Mouse (Mus musculus) midbrain, embryonic 13.5 days (tissue): ENCODE measurements at regions not wholly inside any gene's neighbourhood (a gene's known extent, or its start where the extent isn't known, plus 50 kb on each side); places are given as distances from the start of the nearest gene placed in this dataset.
A peak's percentile ranks its signal among the peaks of the same experiment; 100 is the strongest.

Experiments used
- ATAC-seq: fragments of 200-750 bp; cut with Nextera tagmentation; 2 replicates; pipeline ENCODE4 v1.8.0; 2017; ENCODE audit warnings: mild to moderate bottlenecking, moderate TSS enrichment, moderate library complexity
- H3K27ac ChIP-seq: fragments of 300-500 bp; sonication (generic); 2 replicates; pipeline ENCODE4 v1.5.1; 2015; ENCODE audit warnings: inconsistent platforms, mild to moderate bottlenecking, moderate library complexity
- H3K27me3 ChIP-seq: fragments of 300-500 bp; sonication (generic); 2 replicates; pipeline ENCODE4 v1.6.1; 2015; ENCODE audit warnings: mild to moderate bottlenecking, inconsistent platforms
- H3K36me3 ChIP-seq: fragments of 300-500 bp; sonication (generic); 2 replicates; pipeline ENCODE4 v1.6.1; 2015; ENCODE audit warnings: mild to moderate bottlenecking, inconsistent platforms
- H3K4me1 ChIP-seq: fragments of 300-500 bp; sonication (generic); replicated peaks from 2 replicates; pipeline ENCODE4 v1.6.1; 2015; ENCODE audit warnings: inconsistent platforms
- H3K4me2 ChIP-seq: fragments of 300-500 bp; sonication (generic); replicated peaks from 2 replicates; pipeline ENCODE4 v1.6.1; 2015; ENCODE audit warnings: moderate library complexity, mild to moderate bottlenecking, inconsistent platforms
- H3K4me3 ChIP-seq: fragments of 300-500 bp; sonication (generic); replicated peaks from 2 replicates; pipeline ENCODE4 v1.5.1; 2015; ENCODE audit warnings: mild to moderate bottlenecking, inconsistent platforms
- H3K9ac ChIP-seq: fragments of 300-500 bp; sonication (generic); replicated peaks from 2 replicates; pipeline ENCODE4 v1.6.1; 2015; ENCODE audit warnings: mild to moderate bottlenecking, inconsistent platforms
- H3K9me3 ChIP-seq: fragments of 300-500 bp; sonication (generic); 2 replicates; pipeline ENCODE4 v1.6.1; 2016; ENCODE audit warnings: mild to moderate bottlenecking, inconsistent platforms
- WGBS: fragments of 180-500 bp; shearing (Covaris S2); methylation state at CpG from one replicate; pipeline ENCODE4 v1.1.7; 2015; 5-methylcytosine and 5-hydroxymethylcytosine counted together

GRCm38 (mm10) chr6:49893113-49893512, 70.6 kb downstream of the Npy start:
- H3K4me1 ChIP-seq: no peaks in the 10 kb centered on the region
- peaks cover 13% of the 10 kb centered on the region; the same call in 1 of the 2 replicates for H3K9me3 ChIP-seq
- no peak for ATAC-seq
- H3K4me2 ChIP-seq: no peak overlapping the region
- H3K36me3 ChIP-seq: no peaks in the 10 kb centered on the region
- 91% methylated on average over 7 of the region's 7 CpGs for WGBS
- H3K27ac ChIP-seq: no peak overlapping the region
- H3K27me3 ChIP-seq: no peaks in the 10 kb centered on the region
- no peak overlapping the region for H3K4me3 ChIP-seq
- H3K9ac ChIP-seq: no peak overlapping the region

DNA sequence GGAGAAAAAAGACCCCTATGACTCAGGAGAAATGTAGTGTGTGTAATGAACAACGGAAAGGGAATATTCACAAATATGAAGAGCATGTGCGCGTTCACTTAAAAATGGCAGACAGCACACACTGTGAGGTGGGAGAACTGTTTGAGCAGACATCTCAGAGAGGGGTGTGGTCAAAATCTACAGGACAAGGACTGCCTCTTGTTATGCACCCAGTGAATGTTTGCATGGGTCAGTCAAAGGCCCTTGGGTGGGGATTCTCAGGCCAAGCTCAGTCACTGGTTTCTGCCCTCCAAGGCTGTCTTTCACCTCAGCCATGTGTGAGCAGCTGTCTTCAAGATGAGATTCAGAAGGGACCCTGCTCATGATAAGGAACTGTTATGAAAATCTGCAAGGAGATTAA, 76.6 kb downstream of the Npy start:
- WGBS: 96% methylated on average over 3 of the region's 3 CpGs
- H3K36me3 ChIP-seq: no peaks in the 10 kb centered on the region
- H3K27ac ChIP-seq: no peak overlapping the region
- no peaks in the 10 kb centered on the region for H3K4me1 ChIP-seq
- no peak overlapping the region for H3K4me3 ChIP-seq
- no peaks in the 10 kb centered on the region for H3K27me3 ChIP-seq
- H3K9me3 ChIP-seq: peaks cover 13% of the 10 kb centered on the region; the same call in 1 of the 2 replicates
- no peak overlapping the region for H3K9ac ChIP-seq
- H3K4me2 ChIP-seq: no peak overlapping the region
- no peak for ATAC-seq

DNA sequence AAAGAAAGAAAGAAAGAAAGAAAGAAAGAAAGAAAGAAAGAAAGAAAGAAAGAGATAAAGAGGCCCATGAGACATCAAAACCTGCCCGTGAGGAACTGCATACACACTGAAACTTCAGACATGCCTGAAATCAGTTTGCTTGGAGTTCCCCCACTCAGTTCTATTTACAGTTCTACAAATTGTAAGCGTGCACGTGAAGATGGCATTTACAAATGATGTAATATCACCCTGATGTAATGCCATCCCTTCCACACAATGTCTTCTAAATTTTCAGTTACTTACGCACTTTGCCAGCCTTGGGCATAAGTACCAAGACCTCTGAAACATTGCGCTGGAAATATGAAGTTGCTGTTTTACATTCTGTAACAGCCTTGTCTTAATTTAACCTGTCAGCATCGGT, 79.0 kb downstream of the Npy start:
- ATAC-seq: no peak
- Histone ChIP-seq H3K36me3 (no peaks in the 10 kb centered on the region), H3K9me3 (no peaks in the 10 kb centered on the region), H3K27me3 (no peaks in the 10 kb centered on the region), H3K4me2 (no peak overlapping the region), H3K4me1 (no peaks in the 10 kb centered on the region), H3K27ac (no peak overlapping the region), H3K4me3 (no peak overlapping the region), H3K9ac (no peak overlapping the region)
- 91% methylated on average over 6 of the region's 6 CpGs for WGBS

DNA sequence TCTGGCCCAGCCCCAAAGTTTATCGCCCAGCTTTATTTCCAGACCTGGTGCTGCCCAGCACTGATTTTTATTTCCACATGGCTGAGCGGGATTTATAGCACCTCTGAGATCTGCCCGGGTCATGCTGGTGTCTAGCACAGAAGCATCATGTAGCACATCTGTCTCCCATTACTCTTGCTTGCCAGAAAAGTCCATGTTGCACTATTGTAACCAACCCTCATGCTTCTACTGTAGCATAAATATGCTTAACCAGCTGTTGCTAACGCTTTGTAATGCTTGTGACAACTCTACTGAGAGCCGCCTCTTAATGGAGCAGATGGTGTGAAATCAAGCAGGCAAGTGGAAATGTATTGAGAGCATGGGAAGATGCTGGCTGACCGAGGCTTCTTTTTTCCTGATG, 81.5 kb downstream of the Npy start:
- no peak for ATAC-seq
- H3K27ac ChIP-seq: no peak overlapping the region
- H3K27me3 ChIP-seq: no peaks in the 10 kb centered on the region
- no peaks in the 10 kb centered on the region for H3K4me1 ChIP-seq
- no peak overlapping the region for H3K4me2 ChIP-seq
- H3K4me3 ChIP-seq: no peak overlapping the region
- no peaks in the 10 kb centered on the region for H3K9me3 ChIP-seq
- no peaks in the 10 kb centered on the region for H3K36me3 ChIP-seq
- no peak overlapping the region for H3K9ac ChIP-seq
- 69% methylated on average over 6 of the region's 6 CpGs for WGBS

GRCm38 (mm10) chr6:49906456-49906855, 83.9 kb downstream of the Npy start:
- no peak for ATAC-seq
- H3K4me3 ChIP-seq: no peak overlapping the region
- H3K9ac ChIP-seq: no peak overlapping the region
- H3K4me2 ChIP-seq: no peak overlapping the region
- WGBS: 81% methylated on average over 2 of the region's 2 CpGs
- H3K9me3 ChIP-seq: no peaks in the 10 kb centered on the region
- no peaks in the 10 kb centered on the region for H3K4me1 ChIP-seq
- no peaks in the 10 kb centered on the region for H3K27me3 ChIP-seq
- H3K27ac ChIP-seq: no peak overlapping the region
- H3K36me3 ChIP-seq: no peaks in the 10 kb centered on the region

DNA sequence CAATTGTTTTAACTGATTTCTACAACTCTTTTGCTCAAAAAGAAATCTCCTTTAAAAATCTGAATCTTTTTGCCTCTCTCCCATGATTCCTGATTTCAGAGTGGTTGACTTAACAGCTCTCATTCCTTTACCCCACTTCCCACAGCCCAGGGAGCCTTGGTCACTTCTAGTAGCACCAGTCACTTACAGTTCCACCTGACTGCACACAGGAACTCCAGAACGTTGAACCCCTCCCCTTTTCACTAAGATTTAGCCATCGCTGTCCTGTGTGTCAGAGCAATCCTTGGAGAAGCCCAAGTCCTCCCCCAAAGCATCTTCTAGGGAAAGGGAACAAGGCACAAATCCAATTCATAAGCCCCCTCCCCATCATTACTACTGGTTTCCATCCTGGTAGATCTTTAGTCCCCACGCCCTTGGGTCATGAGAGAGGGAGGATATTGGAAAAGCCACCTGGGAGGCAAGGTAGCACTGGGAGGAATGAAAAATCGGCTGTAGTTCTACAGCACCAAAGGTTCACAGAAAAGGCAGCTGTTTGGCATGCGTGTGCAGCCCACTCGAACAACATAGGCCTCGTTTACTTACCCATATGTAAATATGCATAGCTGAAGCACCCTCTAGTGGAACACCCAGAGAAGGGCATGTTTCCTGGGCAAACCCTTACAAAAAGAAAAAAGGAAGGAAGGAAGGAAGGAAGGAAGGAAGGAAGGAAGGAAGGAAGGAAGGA, 96.7 kb downstream of the Npy start:
- WGBS: 36% methylated on average over 7 of the region's 7 CpGs

DNA sequence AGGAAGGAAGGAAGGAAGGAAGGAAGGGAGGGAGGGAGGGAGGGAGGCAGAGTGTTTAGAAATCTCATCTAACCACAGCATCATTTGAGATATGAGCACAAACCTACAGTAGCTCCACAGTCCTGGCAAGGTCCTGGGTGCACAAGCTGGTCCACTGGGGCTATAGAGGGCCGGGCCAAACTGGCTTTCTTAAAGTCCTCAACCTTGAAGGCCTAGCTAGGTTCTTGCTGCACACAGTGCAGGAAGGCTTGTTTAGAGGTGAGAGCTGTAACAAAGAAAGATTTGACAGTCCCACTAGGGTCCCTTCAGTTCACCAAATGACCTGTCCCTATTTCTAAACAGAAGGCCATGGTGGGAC, 97.3 kb downstream of the Npy start:
- Histone ChIP-seq H3K27me3 (no peaks in the 10 kb centered on the region), H3K4me1 (peaks cover 2% of the 10 kb centered on the region; the same call in 1 of the 2 replicates), H3K4me2 (no peak overlapping the region), H3K9ac (no peak overlapping the region), H3K9me3 (no peaks in the 10 kb centered on the region), H3K36me3 (no peaks in the 10 kb centered on the region), H3K4me3 (no peak overlapping the region), H3K27ac (no peak overlapping the region)
- peak; percentile 70 for ATAC-seq
- WGBS: 95% methylated on average over 1 of the region's 1 CpGs

More for the DNA sequence above, 96.7 kb downstream of the Npy start:
- no peak overlapping the region for H3K27ac ChIP-seq
- H3K4me3 ChIP-seq: no peak overlapping the region
- peaks cover 2% of the 10 kb centered on the region; the same call in 1 of the 2 replicates for H3K4me1 ChIP-seq
- H3K36me3 ChIP-seq: no peaks in the 10 kb centered on the region
- no peaks in the 10 kb centered on the region for H3K9me3 ChIP-seq
- no peaks in the 10 kb centered on the region for H3K27me3 ChIP-seq
- H3K9ac ChIP-seq: no peak overlapping the region; the same call in 1 of the 2 replicates
- peak; percentile 67; the same call in 1 of the 2 replicates for ATAC-seq
- no peak overlapping the region for H3K4me2 ChIP-seq

- 77% methylated on average over 5 of the region's 5 CpGs for WGBS
- no peak overlapping the region for H3K27ac ChIP-seq
- H3K4me2 ChIP-seq: no peak overlapping the region
- no peaks in the 10 kb centered on the region for H3K36me3 ChIP-seq
- H3K4me3 ChIP-seq: no peak overlapping the region
- no peak overlapping the region for H3K9ac ChIP-seq
- H3K27me3 ChIP-seq: no peaks in the 10 kb centered on the region
- peaks cover under 1% of the 10 kb centered on the region; the same call in 1 of the 2 replicates for H3K4me1 ChIP-seq
- no peak for ATAC-seq
- H3K9me3 ChIP-seq: no peaks in the 10 kb centered on the region
These were observed 101.8 kb downstream of the Npy start for GRCm38 (mm10) chr6:49924296-49924695.

DNA sequence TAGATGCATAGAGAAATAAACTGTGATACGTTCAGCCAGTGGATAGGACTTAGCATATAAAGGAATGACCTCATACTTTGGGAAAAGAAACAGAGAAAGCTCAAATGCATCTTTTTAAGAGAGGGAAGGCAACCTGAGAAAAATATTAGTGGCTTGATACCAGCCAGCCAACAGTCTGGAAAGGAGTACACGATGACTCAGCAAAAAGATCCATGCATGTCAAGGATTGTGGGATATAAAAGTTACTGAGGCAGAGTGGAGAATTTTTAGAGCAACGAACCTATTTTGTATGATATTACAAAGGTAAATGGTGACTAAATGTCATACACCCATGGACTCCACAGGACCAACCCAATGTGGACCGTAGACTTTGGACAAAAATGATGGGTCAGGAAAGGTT, 105.6 kb downstream of the Npy start:
- Histone ChIP-seq H3K27me3 (no peaks in the 10 kb centered on the region), H3K4me3 (no peak overlapping the region), H3K4me2 (no peak overlapping the region), H3K36me3 (no peaks in the 10 kb centered on the region), H3K9me3 (peaks cover 6% of the 10 kb centered on the region; the same call in 1 of the 2 replicates), H3K4me1 (no peaks in the 10 kb centered on the region; the same call in 1 of the 2 replicates), H3K27ac (no peak overlapping the region), H3K9ac (no peak overlapping the region)
- WGBS: 86% methylated on average over 4 of the region's 4 CpGs
- ATAC-seq: no peak

GRCm38 (mm10) chr6:49930104-49930503, 107.6 kb downstream of the Npy start:
- no peak overlapping the region for H3K4me2 ChIP-seq
- H3K36me3 ChIP-seq: no peaks in the 10 kb centered on the region
- WGBS: 49% methylated on average over 4 of the region's 4 CpGs
- no peak overlapping the region for H3K9ac ChIP-seq
- H3K4me3 ChIP-seq: no peak overlapping the region
- no peaks in the 10 kb centered on the region for H3K4me1 ChIP-seq
- no peaks in the 10 kb centered on the region for H3K27me3 ChIP-seq
- H3K27ac ChIP-seq: no peak overlapping the region
- ATAC-seq: no peak
- H3K9me3 ChIP-seq: peaks cover 6% of the 10 kb centered on the region; the same call in 1 of the 2 replicates

DNA sequence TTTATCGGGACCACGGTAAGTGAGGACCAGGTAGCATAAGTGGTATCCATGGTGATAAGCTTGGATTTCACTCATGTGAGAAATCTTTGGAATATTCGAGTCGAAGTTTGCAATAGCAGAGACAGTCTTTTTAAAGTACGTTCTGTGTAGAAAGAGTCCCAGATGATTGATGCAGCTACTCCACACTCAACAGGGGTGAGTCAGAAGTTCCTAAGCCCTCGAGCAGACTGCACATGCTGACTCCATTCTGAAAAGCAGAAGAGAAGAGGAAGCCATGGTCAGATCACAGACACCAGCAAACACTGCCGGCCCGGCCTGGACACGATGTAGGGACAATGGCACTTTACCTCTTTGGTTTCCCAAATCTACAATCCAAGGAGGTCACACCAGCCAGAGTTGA, 120.6 kb downstream of the Npy start:
- Histone ChIP-seq H3K36me3 (no peaks in the 10 kb centered on the region), H3K9me3 (no peaks in the 10 kb centered on the region), H3K27ac (no peak overlapping the region), H3K4me1 (no peaks in the 10 kb centered on the region), H3K4me3 (no peak overlapping the region), H3K9ac (no peak overlapping the region), H3K4me2 (no peak overlapping the region), H3K27me3 (no peaks in the 10 kb centered on the region)
- WGBS: 89% methylated on average over 9 of the region's 9 CpGs
- no peak for ATAC-seq

DNA sequence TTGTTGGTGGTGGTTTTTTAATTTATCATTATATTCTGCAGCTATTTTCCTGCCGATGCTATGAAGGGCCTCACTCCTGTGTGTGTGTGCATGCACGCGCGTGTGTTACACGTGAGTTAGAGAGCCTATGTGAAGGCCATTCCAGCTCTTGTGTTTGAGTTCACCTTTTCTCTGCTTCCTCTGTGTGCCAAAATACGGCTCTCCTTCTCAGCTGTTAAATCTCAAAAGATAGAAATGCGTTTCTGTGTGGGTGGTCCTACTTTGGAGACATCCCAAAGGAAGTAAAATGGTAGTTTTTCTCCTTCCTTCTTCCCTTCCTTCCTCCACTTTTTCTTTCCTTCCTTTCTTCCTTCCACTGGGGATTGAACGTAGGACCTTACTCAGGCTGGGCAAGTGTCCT, 136.4 kb downstream of the Npy start:
- ATAC-seq: no peak
- Histone ChIP-seq H3K4me1 (no peaks in the 10 kb centered on the region), H3K27me3 (no peaks in the 10 kb centered on the region), H3K4me3 (no peak overlapping the region), H3K9me3 (no peaks in the 10 kb centered on the region), H3K4me2 (no peak overlapping the region), H3K36me3 (no peaks in the 10 kb centered on the region), H3K27ac (no peak overlapping the region), H3K9ac (no peak overlapping the region)
- WGBS: 94% methylated on average over 8 of the region's 8 CpGs

GRCm38 (mm10) chr6:49961166-49961565, 138.7 kb downstream of the Npy start:
- Histone ChIP-seq H3K4me3 (no peak overlapping the region), H3K9me3 (no peaks in the 10 kb centered on the region), H3K4me1 (no peaks in the 10 kb centered on the region), H3K27ac (no peak overlapping the region), H3K27me3 (no peaks in the 10 kb centered on the region), H3K4me2 (no peak overlapping the region), H3K36me3 (no peaks in the 10 kb centered on the region), H3K9ac (no peak overlapping the region)
- no peak for ATAC-seq
- WGBS: 88% methylated on average over 4 of the region's 4 CpGs
